Mouse (Mus musculus) telencephalon, adult 2 months (tissue): ENCODE data around the gene Togaram1.

Experiments used
- DNase-seq: peaks from one replicate; pipeline ENCODE4 v3.0.0-alpha.2; 2011; ENCODE audit warnings: low read depth, low spot score

Togaram1 gene

GRCm38 (mm10) chr12:65048799-65049198 is 83.2 kb downstream of the Togaram1 start:
- DNase-seq: no peak

DNA sequence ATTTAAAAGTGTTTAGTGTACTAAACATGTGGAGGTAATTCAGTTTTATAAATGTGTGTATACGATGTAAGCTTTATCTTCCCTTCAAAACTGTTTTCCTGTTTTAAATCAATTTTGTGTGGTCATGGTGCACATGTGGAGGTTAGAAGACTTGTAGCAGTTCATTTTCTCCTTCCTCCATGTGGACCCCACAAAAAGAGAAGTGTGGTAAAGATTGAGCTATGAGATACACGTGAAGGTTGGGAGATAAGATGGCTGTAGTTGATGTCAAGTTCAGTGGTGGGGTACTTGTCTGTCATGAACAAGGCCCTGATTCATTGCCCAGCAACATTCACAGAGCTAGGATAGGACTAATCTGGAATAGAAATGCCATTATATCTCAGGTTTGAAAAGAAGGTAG is 92.6 kb downstream of the Togaram1 start:
- no peak for DNase-seq

GRCm38 (mm10) chr12:65061082-65061481 is 95.5 kb downstream of the Togaram1 start:
- DNase-seq: no peak

DNA sequence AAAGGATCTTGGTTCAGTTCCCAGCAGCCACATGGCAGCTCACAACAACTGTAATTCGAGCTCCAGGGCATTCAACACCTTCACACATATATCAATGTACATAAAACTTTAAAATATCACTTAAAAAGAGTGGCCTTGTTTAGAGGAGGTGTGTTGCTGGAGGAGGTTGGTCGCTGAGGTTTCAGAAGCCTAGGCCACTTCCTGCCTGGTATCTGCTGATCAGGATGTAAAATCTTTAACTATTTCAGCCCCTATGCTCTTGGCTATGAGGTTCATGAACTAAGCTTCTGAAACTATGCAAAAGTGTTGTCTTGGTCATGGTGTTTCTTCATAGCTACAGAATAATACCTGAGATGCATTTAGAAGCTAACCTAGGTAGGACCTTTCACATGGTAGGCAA is 99.6 kb downstream of the Togaram1 start:
- no peak for DNase-seq

DNA sequence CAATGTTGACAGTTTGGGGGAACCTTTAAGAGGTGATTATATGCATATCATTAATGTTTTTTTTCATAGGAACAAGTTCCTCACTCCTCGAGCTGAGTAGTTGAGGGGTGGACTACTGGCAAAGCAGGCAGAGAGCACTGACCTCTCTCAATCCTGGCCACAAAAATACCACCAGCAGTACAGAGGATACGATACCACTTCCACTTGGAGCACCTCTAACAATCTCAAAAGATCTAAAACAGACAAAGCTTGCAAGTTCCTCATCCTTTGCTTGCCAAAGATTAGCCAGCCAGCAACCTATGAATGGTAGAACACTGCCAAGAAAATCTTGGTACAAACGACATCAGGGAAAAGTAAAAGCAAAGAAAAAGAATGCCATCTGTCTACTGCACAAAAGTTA is 100.6 kb downstream of the Togaram1 start:
- no peak for DNase-seq

DNA sequence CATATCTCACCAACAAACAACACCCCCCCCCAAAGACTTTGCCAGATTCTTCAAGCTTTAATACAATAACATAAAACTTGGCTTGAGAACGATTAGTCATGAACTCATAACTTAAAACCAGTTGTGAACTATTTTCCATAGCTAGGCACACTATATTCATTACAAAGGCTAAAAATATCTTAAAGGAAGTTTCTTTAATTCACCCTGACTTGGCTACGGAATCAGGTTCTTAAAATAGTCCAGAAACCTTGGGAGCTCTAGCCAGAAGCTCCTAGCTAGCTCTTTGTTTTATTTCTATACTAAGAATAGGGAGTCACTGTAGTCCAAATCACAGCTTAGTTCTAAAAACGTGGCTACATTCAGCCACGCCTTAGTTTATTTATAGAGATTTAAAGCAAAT is 102.8 kb downstream of the Togaram1 start:
- no peak for DNase-seq
